Comparison of ENCODE assay signal across 8 mouse cellular contexts in the genomic region with DNA sequence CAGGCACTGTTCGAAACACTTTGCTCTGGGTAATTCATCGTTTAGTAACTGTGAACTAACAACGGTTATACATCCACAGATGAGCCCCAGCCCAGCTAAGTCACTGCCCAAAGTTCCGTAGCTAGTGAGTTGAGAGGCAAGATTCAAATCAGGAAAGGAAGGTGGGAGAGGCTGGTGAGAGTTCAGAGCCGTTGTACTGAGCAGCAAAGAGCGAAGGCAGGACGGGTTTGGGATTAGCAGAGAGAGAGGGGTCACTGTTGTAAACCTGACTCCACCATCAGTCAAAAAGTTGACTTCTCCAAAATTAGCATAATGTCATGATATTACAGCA.
A peak's percentile ranks its signal among the peaks of the same experiment; 100 is the strongest.
DNase-seq lines count a peak whose midpoint lies in the region; ATAC-seq lines count a peak whose summit lies in the region.

No protein-coding gene starts in this region.

- H3K4me1 ChIP-seq in heart, embryonic 15.5 days (replicated peaks): peaks cover 6% of the 10 kb centered on the region; the same call in 1 of the 2 replicates
- H3K4me1 ChIP-seq in embryonic facial prominence, embryonic 12.5 days: peaks cover 38% of the 10 kb centered on the region
- peaks cover 24% of the 10 kb centered on the region for H3K4me1 ChIP-seq in hindbrain, embryonic 13.5 days (replicated peaks)
- H3K4me1 ChIP-seq in midbrain, embryonic 13.5 days (replicated peaks): peaks cover 24% of the 10 kb centered on the region

- H3K9ac ChIP-seq in heart, embryonic 15.5 days: no peak overlapping the region
- no peak overlapping the region for H3K9ac ChIP-seq in embryonic facial prominence, embryonic 12.5 days
- H3K9ac ChIP-seq in hindbrain, embryonic 13.5 days: peak overlapping the region; percentile 71
- H3K9ac ChIP-seq in midbrain, embryonic 13.5 days (replicated peaks): peak overlapping the region; percentile 67

- peak overlapping the region; percentile 72 for H3K4me2 ChIP-seq in heart, embryonic 15.5 days
- peak overlapping the region; percentile 55 for H3K4me2 ChIP-seq in embryonic facial prominence, embryonic 12.5 days (replicated peaks)
- H3K4me2 ChIP-seq in hindbrain, embryonic 13.5 days: peak overlapping the region; percentile 59
- H3K4me2 ChIP-seq in midbrain, embryonic 13.5 days (replicated peaks): peak overlapping the region; percentile 63

- H3K36me3 ChIP-seq in heart, embryonic 15.5 days: no peaks in the 10 kb centered on the region
- H3K36me3 ChIP-seq in embryonic facial prominence, embryonic 12.5 days: peaks cover 13% of the 10 kb centered on the region
- peaks cover 15% of the 10 kb centered on the region for H3K36me3 ChIP-seq in hindbrain, embryonic 13.5 days
- H3K36me3 ChIP-seq in midbrain, embryonic 13.5 days: peaks cover 9% of the 10 kb centered on the region

- H3K27me3 ChIP-seq in heart, embryonic 15.5 days: peaks cover 54% of the 10 kb centered on the region
- no peaks in the 10 kb centered on the region for H3K27me3 ChIP-seq in embryonic facial prominence, embryonic 12.5 days
- H3K27me3 ChIP-seq in hindbrain, embryonic 13.5 days: no peaks in the 10 kb centered on the region
- no peaks in the 10 kb centered on the region for H3K27me3 ChIP-seq in midbrain, embryonic 13.5 days

- no peak for DNase-seq in heart, adult 8-10 months (ENCODE audit: low spot score)
- no peak for DNase-seq in adrenal gland, postnatal 4 days (ENCODE audit: low spot score in 2 of 2)
- DNase-seq in spleen, postnatal 4 days (ENCODE audit: low spot score in 2 of 2): no peak
- no peak for DNase-seq in spleen, postnatal 10 days (ENCODE audit: low spot score in 2 of 2)

- no peak for ATAC-seq in heart, embryonic 15.5 days (replicated peaks; ENCODE audit: insufficient number of reproducible peaks, insufficient read depth, low FRiP score, low read depth)
- no peak for ATAC-seq in embryonic facial prominence, embryonic 12.5 days (ENCODE audit: insufficient number of reproducible peaks, insufficient read depth, low FRiP score, low TSS enrichment)
- ATAC-seq in hindbrain, embryonic 13.5 days (ENCODE audit: low FRiP score): no peak; the same call in 1 of the 2 replicates
- ATAC-seq in midbrain, embryonic 13.5 days: peak; percentile 13; the same call in 1 of the 2 replicates

- H3K9me3 ChIP-seq in heart, embryonic 15.5 days (replicated peaks): no peaks in the 10 kb centered on the region
- no peaks in the 10 kb centered on the region for H3K9me3 ChIP-seq in embryonic facial prominence, embryonic 12.5 days
- no peaks in the 10 kb centered on the region for H3K9me3 ChIP-seq in hindbrain, embryonic 13.5 days
- H3K9me3 ChIP-seq in midbrain, embryonic 13.5 days: no peaks in the 10 kb centered on the region

- H3K27ac ChIP-seq in heart, embryonic 15.5 days: no peak overlapping the region
- H3K27ac ChIP-seq in embryonic facial prominence, embryonic 12.5 days: no peak overlapping the region
- H3K27ac ChIP-seq in hindbrain, embryonic 13.5 days: peak overlapping the region; percentile 83
- peak overlapping the region; percentile 78; the same call in 1 of the 2 replicates for H3K27ac ChIP-seq in midbrain, embryonic 13.5 days

- WGBS in heart, embryonic 15.5 days: 23% methylated on average over 7 of the region's 7 CpGs
- 19% methylated on average over 7 of the region's 7 CpGs for WGBS in embryonic facial prominence, embryonic 12.5 days
- WGBS in hindbrain, embryonic 13.5 days: 19% methylated on average over 7 of the region's 7 CpGs
- WGBS in midbrain, embryonic 13.5 days: 9% methylated on average over 7 of the region's 7 CpGs

- peak overlapping the region; percentile 42 for H3K4me3 ChIP-seq in heart, embryonic 15.5 days
- H3K4me3 ChIP-seq in embryonic facial prominence, embryonic 12.5 days: peak overlapping the region; percentile 38
- H3K4me3 ChIP-seq in hindbrain, embryonic 13.5 days: peak overlapping the region; percentile 37
- H3K4me3 ChIP-seq in midbrain, embryonic 13.5 days (replicated peaks): peak overlapping the region; percentile 42

Comparison
In these comparisons a context has a peak if more than half of its experiments do, and no peak if none do; other contexts are left out.
1. H3K27ac ChIP-seq: peak in hindbrain, embryonic 13.5 days (single experiment) and midbrain, embryonic 13.5 days (single experiment); none in heart, embryonic 15.5 days (single experiment) and embryonic facial prominence, embryonic 12.5 days (single experiment).
2. H3K9ac ChIP-seq: peak in hindbrain, embryonic 13.5 days (single experiment) and midbrain, embryonic 13.5 days (single experiment); none in heart, embryonic 15.5 days (single experiment) and embryonic facial prominence, embryonic 12.5 days (single experiment).
3. Peak in every context shown above with its lines, with median percentiles within 50 percentile points of each other: H3K4me2 ChIP-seq and H3K4me3 ChIP-seq.